Mouse (Mus musculus) erythroblast, adult 5-6 weeks (primary cell): Measurements from ENCODE around the gene Uhrf1. TPM values are rescaled to one million over a fixed set of nuclear protein-coding genes. Genes with fewer than 3 reads are reported as not detected.
A peak's percentile ranks its signal among the peaks of the same experiment; 100 is the strongest.

Experiments
- ATAC-seq: replicated peaks from 2 replicates; pipeline ENCODE4 v1.8.0; 2016; ENCODE audit warnings: moderate number of reproducible peaks, mild to moderate bottlenecking, moderate TSS enrichment, inconsistent platforms; ENCODE audit not compliant: poor library complexity, low FRiP score, severe bottlenecking
- total RNA-seq, 2 experiments: library from RNA; stranded (forward) in 1 of 2; stranded (reverse) in 1 of 2; fragments of 150-400 nt in 1 of 2; fragments of 200-764, 138-1000 nt in 1 of 2; gene quantifications; 2 replicates each; pipeline versions ENCODE4 v1.2.3 to v1.2.4; 2015 to 2017; ENCODE audit warnings: low replicate concordance in 2 of 2

The Uhrf1 gene
- total RNA-seq, 2 experiments from 2014 or later = 34.4 to 66.2 TPM

- no peak for ATAC-seq
Measured at GRCm38 (mm10) chr17:56337190-56337589, 34.1 kb downstream of the Uhrf1 start.

- no peak for ATAC-seq
Measured at GRCm38 (mm10) chr17:56337791-56338190, 34.7 kb downstream of the Uhrf1 start.

GRCm38 (mm10) chr17:56338909-56339308, 35.8 kb downstream of the Uhrf1 start:
- peak; percentile 74 for ATAC-seq

- no peak for ATAC-seq
Measured at GRCm38 (mm10) chr17:56340717-56341116, 37.6 kb downstream of the Uhrf1 start.

GRCm38 (mm10) chr17:56343466-56343865, 40.3 kb downstream of the Uhrf1 start:
- no peak for ATAC-seq

- ATAC-seq = no peak
Measured at GRCm38 (mm10) chr17:56345364-56345763, 42.2 kb downstream of the Uhrf1 start.

- ATAC-seq = peak; percentile 30; the same call in 1 of the 2 replicates
Measured at GRCm38 (mm10) chr17:56348128-56348527, 45.0 kb downstream of the Uhrf1 start.

- no peak for ATAC-seq
Measured at GRCm38 (mm10) chr17:56348586-56348985, 45.5 kb downstream of the Uhrf1 start.

GRCm38 (mm10) chr17:56350694-56351093, 47.6 kb downstream of the Uhrf1 start:
- ATAC-seq = peak; percentile 57; the same call in 1 of the 2 replicates

- peak; percentile 67 for ATAC-seq
Measured at GRCm38 (mm10) chr17:56356921-56357885, 54.1 kb downstream of the Uhrf1 start.

GRCm38 (mm10) chr17:56359183-56359725, 56.1 kb downstream of the Uhrf1 start:
- ATAC-seq = no peak

- ATAC-seq = no peak
Measured at GRCm38 (mm10) chr17:56359864-56360263, 56.7 kb downstream of the Uhrf1 start.

- no peak for ATAC-seq
Measured at GRCm38 (mm10) chr17:56360451-56360850, 57.3 kb downstream of the Uhrf1 start.

GRCm38 (mm10) chr17:56361542-56361941, 58.4 kb downstream of the Uhrf1 start:
- no peak for ATAC-seq

- no peak for ATAC-seq
Measured at GRCm38 (mm10) chr17:56365791-56366673, 62.9 kb downstream of the Uhrf1 start.

GRCm38 (mm10) chr17:56368291-56368790, 65.2 kb downstream of the Uhrf1 start:
- no peak for ATAC-seq

GRCm38 (mm10) chr17:56370090-56370489, 67.0 kb downstream of the Uhrf1 start:
- no peak for ATAC-seq

- ATAC-seq = no peak
Measured at GRCm38 (mm10) chr17:56371029-56371660, 68.0 kb downstream of the Uhrf1 start.

GRCm38 (mm10) chr17:56372109-56372508, 69.0 kb downstream of the Uhrf1 start:
- no peak for ATAC-seq
